Mouse (Mus musculus): ENCODE results near the gene Sema3g.

The Sema3g gene

DNA sequence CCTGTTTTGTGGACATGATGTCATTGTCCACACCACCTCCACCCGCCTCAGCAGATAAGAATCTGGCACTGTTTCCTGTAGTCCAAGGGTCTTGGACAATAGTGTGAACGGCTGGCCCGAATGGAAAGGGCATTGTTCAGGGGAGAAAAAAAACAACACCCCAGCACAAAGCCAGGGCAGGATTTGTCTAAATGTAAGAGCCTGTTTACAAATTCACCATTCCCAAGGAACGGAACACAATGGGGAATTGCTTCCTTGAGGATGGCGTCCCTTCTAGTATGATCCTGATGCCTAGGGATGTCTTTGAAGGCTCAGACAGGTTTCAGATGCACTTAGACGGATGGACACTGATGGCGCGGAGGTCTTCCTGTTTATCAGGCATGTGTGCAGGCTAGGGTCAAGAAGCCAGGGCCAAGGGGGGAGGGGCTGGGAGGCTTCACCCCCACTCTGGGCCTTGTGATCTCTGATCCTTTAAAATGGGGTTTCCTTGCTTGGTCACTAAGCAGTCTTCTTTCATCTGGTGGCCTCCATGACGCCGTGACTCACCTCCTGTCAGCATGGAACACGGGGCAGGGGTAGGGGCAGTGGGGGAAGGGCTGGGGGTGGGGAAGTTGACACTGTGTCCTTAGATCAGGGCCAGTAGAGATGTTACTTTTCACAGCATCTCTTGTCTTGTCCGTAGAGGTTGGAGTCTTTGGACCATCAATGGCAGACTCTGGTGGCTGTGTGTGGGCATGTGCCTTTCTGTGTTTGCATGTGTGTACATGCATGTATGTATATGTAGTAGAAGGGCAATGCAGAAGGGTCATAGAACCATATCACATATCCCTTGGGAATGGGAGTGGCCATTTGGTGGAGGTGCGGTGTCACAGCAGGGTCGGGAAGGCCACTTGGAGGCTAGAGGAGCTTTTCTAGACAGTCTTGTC is 15.7 kb downstream of the Sema3g start:
- DNase-seq: no peak

GRCm38 (mm10) chr14:31233996-31234591 is 16.4 kb downstream of the Sema3g start:
- DNase-seq: peak; percentile 77

GRCm38 (mm10) chr14:31237101-31237882 is 19.6 kb downstream of the Sema3g start:
- no peak for DNase-seq

DNA sequence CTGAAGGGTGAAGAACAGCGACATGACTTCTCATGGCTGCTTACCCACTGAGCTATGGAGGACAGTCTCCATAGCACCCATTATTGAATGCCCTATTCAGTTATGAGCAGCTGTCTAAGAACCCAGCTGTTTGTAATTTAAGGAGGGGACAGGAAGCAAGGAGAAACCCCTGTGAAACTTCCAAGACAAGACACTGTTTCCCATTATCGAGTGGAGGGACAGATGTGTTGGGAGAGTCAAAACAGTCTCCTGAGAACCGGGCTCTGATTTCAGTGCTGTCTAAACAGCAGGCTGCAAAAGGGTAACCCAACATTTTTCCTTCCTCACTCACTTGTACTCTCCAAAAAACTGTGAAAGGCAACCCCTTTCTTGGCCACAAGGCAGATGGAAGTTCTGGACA is 22.9 kb downstream of the Sema3g start:
- no peak for DNase-seq

DNA sequence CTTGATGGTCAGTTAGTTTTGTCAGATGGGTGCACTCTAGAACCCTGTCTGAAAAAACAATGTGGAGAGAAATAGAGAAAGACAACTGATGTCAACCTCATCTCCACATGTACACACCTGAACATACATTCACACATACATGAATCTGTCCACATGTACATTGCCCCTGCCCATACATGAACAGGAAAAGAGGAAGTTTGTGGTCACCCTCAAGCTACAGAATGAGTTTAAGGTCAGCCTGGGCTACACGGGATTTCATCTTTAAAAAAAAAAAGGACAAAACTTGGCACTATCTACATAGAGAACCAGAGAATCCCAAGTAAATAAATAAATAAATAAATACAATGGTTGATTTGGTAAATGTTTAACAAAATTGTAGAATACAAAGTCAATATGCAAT is 27.1 kb downstream of the Sema3g start:
- no peak for DNase-seq

- no peak for DNase-seq
Measured at GRCm38 (mm10) chr14:31245946-31246345, 28.3 kb downstream of the Sema3g start.

GRCm38 (mm10) chr14:31248396-31248795 is 30.7 kb downstream of the Sema3g start:
- DNase-seq: no peak

GRCm38 (mm10) chr14:31250222-31251083 is 32.8 kb downstream of the Sema3g start:
- no peak for DNase-seq

GRCm38 (mm10) chr14:31251084-31251604 is 33.5 kb downstream of the Sema3g start, which contains the start of the genes Phf7 and Bap1:
Phf7 (minus strand) TSS chr14:31251317.
Bap1 (plus strand) TSS chr14:31251450.
- DNase-seq: peak; percentile 96

GRCm38 (mm10) chr14:31251626-31252025 is 34.0 kb downstream of the Sema3g start:
- no peak for DNase-seq

DNA sequence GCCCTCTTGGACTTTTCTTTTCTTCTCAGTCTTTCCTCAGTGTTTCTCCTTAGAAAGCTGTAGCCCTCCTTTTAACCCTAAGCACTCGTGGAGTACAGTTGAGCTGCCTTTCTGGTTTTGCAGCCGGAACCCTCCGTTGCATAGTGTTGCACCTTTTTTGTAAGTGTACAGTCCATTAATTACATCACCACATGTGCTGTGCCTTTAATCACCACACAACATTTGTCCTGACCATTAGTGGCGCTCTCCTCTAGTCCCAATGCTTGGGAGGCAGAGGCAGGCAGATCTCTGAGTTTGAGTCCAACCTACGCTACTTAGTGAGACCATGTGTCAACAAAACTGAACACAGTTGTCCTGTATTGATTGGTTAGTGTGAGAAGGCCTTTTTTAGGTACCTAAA is 34.4 kb downstream of the Sema3g start:
- no peak for DNase-seq

GRCm38 (mm10) chr14:31258476-31259050 is 40.9 kb downstream of the Sema3g start:
- no peak for DNase-seq

- DNase-seq: no peak
Measured at GRCm38 (mm10) chr14:31260374-31260773, 42.7 kb downstream of the Sema3g start.

DNA sequence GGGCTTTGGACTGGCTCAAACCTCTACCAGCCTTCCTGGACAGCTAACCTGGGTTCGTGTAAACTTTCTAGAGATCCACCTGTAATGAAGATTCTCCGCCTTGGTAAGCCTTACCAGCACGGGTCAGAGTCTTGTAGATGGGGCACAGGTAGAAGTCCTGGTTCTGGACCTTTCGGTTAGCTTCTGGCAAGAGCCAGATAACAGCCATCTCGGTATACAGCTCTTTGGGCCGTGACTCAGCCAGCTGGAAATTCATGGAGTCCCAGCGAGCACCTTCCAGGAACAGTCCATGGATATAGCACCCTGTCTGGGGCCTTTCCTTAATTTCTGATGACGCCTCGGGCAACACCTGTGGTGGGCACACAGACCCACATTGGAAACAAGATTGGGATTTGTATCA is 43.3 kb downstream of the Sema3g start:
- DNase-seq: no peak

- DNase-seq: peak; percentile 27
Measured at GRCm38 (mm10) chr14:31267649-31268048, 50.0 kb downstream of the Sema3g start.

DNA sequence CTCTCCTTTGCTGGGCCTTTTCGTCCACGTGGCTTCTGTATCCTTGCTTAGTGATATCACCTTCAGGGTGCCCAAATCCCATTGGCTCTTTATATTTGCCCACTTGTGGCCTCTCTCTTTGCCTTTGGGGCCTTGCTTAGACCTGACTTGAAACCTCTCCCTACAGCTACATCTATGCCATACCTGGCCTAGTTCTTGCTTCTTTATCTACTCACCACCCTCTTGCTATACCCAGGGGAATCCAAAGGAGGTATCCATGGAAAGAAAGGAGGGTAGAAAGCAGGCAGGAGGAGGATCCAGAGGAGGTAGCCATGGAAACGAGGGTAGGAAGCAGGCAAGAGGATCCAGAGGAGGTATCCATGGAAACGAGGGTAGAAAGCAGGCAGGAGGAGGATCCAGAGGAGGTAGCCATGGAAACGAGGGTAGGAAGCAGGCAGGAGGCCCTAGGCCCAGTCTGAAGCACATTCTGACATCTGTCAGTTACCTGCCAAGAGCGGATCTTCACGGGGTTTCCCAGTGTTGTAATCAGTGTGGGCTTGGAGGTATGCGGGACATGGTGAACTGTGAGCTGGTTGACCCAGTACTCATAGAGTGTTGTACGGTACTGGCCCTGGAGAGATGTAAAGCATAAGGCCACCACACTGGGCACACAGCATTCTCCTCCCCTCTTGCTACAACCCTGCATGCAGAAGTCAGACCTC is 50.8 kb downstream of the Sema3g start:
- DNase-seq: peak; percentile 62

DNA sequence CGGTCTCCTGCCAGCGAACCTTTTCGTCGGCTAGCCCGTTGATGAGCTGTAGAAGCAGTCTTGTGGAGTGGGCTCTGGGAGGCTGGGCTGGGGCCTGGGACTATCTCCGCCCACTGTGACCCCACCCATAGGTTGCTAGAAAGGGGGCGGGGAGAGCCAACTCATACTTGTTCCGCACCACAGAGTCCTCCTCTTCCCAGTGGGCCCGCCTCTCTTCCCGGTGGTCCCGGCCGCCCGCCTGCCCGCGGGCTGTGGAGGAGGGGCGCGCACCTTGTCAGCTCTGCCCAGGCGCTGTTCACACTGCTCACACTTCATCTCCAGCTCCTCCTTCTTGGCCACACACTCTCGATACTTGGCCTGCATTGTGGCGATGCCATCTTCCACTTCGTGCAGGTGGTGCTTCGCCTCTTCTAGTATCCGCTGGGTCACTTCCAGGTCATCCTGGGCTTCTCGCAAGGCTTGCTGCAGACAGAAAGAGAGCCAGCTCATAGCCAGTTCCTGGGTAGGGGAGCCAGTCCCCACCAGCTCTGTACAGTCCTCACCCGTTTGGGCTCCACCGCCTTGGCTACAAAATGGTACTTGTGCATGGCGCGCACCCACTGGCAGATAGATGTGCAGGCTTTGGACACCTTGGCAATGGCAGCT is 51.9 kb downstream of the Sema3g start:
- peak; percentile 48 for DNase-seq

DNA sequence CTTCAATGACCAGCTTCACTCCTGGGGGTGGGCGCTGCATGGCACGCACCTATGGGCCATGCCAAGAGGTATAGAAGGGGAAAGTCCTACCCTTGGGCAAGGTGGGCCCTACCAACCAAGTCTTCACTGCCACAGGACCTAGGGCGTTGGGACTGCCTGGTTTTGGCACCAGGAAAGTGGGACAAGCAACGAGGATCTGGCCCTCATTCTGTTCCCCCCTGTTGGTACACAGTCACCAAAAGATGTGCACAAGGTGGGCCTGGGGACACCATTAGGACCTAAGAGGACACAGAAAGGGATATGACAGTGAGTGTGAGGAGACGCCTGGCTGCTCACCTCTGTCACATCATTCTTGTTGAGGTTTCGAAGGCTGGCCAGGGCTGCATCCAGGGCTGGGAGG is 53.5 kb downstream of the Sema3g start:
- DNase-seq: no peak

GRCm38 (mm10) chr14:31272164-31272563 is 54.5 kb downstream of the Sema3g start:
- peak; percentile 73 for DNase-seq

All from right cerebral cortex, postnatal 25 days (tissue).